Mouse (Mus musculus) liver, adult (tissue): ENCODE measurements around the gene Gadd45g.

Experiments
- GATA4 ChIP-seq: IDR thresholded peaks from 2 replicates; pipeline ENCODE4 v1.6.1; 2014; ENCODE audit warnings: mild to moderate bottlenecking, low read length; ENCODE audit not compliant: insufficient replicate concordance

Gadd45g gene

DNA sequence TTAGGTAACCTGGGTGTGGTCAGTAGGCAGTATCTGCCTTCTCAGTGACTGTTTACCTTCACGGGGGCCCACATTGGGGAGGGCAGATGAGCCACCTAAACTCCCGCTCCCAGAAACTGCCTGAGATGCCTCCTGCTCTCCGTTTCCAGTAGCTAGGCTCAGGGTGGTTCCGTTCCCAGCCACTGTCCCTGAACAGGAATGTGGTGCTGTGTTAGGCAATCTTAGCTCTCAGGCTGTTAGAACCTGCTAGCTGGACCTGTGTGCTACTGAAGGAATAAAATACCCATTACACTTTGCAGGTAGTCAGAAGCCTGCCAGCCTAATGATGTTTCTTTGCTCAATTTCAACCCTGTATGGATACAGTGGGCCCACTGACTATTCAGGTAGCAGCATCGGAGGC is 37.8 kb downstream of the Gadd45g start:
- TF ChIP-seq GATA4, result no peak

DNA sequence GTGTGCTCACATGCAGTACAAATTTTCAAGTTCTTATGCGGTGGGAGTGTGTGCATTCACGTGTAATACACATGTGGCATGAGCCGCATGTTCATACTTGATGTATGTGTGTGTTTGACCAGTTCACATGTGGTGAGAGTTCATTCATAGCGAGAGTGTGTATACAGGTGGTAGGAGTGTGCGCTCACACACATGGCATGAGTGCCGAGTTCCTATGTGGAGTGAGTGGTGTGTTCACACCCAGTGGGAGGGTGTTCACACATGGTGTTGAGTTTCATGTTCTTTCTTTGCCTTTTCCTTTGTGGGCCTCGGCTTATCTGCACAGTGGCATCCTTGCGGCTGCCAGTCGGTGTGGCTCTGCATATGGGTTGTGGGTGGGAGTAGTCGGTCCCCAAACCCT is 39.1 kb downstream of the Gadd45g start:
- no peak for TF ChIP-seq GATA4

DNA sequence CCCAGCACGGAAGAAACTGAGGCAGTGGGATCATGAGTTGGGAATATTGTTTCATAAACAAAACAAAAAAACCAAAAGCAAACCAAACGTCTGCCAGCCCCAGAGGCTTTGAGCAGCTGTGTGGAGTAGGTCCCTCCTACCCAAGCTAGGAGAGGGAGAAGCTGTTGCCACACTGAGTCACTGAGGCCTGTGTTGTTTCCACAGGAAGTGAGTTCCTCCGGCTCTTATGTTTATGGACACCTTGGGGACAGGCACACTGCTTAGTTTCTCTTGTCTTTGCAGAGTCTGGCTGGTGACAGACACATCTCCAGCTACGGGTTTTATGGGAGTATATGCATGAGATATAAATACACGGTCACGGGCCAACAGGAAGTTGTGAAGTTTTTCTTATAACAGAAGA is 39.6 kb downstream of the Gadd45g start:
- TF ChIP-seq GATA4, result no peak

DNA sequence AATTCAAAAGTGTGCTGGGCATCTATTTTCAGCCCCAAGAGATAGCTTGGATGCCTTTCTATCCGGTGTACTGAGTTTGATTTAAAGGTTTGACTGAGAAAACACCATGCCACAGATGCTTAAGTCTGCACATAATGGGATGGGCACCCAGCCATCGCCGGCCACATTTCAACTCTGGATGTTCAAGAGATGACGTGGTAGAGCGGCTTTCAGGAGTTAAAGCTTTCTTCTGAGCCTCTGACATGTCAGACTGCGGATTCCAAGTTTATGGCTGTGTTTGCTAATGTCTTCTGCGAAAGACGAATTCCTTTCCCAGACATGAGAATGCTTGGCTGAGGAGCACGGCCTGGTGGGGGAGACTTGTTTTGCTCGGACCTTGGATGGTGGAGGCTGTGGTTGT is 40.2 kb downstream of the Gadd45g start:
- TF ChIP-seq GATA4, result no peak

DNA sequence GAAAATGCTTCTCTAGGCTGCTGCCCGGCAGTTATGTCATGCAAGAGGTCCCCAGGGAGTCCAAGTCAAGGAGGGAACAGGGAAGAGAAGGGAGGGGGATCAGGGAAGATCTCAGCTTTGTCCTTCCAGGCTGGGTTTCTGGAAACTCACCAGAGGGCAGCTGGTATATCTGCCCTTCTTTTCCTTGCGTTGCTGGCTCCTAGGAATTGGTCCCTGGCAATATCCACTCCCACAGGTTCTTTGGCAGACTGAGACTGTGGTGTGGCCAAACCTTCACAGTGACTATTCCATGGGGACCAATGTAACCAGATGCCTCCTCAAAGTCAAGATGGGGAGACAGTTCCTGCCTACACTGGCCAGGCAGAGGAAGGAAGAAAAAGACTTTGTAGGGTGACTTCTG is 41.9 kb downstream of the Gadd45g start:
- no peak for TF ChIP-seq GATA4

DNA sequence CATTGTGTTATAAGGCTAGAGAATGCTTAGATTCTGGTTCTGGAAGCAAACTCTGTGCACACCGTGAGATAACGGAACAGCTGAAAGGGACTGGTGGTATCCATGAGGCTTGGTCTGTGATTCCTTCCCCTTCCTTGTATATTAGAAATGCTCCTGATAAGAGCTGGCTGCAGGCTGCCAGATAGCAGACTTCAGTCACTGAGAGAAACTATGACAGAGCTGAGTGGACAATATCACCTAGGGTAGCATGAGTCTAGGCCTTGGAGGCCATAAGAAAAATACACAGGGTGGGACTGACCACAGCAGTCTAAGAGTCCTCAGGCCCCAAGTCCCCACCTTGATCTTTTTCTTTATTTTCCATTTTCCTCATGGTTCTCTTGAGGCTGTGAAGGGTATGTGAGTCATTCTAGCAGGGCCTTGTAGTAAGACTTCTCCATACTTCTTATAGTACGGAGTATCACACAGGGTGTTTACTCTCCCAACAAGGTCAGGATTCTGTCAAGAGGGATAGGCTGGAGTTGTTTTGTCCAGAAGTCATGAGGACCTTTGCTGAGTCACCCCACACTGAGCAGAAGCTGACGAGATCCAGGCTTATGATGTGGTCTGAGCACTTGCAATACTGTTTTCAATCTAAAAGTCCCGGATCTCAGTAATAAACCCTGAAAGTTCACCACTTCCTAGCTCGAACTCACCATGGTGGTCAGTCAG is 45.5 kb downstream of the Gadd45g start:
- no peak for TF ChIP-seq GATA4

DNA sequence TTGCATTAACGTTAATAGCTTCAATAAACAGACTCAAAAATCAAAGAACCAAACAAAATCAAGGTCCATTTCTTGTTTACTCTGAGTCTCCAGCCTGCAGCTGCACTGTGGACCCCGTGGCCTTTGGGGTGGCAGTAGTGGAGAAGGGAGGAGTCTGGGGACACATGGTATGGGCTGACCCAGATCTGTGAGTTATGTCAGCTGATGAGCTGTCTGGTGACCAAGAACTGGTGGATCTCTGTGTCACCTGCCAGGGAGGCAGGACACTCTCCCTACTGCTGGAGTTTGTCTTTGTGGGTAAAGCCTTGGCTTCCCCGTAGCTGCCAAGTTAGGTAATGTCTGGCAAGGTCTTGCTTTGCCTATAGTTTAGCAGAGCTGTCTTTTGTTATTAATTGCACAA is 51.1 kb downstream of the Gadd45g start:
- TF ChIP-seq GATA4, result no peak
